Mouse (Mus musculus): ENCODE measurements around the gene Pqlc3.

Gene Pqlc3

GRCm38 (mm10) chr12:17009466-17009865 lies 9.3 kb upstream of the Pqlc3 start:
- ATAC-seq (ENCODE audit: low TSS enrichment): no peak

GRCm38 (mm10) chr12:17001211-17001610 lies 1.0 kb upstream of the Pqlc3 start:
- ATAC-seq (ENCODE audit: low TSS enrichment): no peak

- ATAC-seq (ENCODE audit: low TSS enrichment): no peak
Measured at GRCm38 (mm10) chr12:17000628-17001027, 420 bp upstream of the Pqlc3 start.

- no peak for ATAC-seq (ENCODE audit: low TSS enrichment)
Measured at GRCm38 (mm10) chr12:16999146-16999545, 1.1 kb downstream of the Pqlc3 start.

GRCm38 (mm10) chr12:16996886-16997462 lies 3.2 kb downstream of the Pqlc3 start:
- peak; percentile 51 for ATAC-seq (ENCODE audit: low TSS enrichment)

GRCm38 (mm10) chr12:16996281-16996680 lies 3.9 kb downstream of the Pqlc3 start:
- no peak for ATAC-seq (ENCODE audit: low TSS enrichment)

GRCm38 (mm10) chr12:16994291-16994690 lies 5.9 kb downstream of the Pqlc3 start:
- no peak for ATAC-seq (ENCODE audit: low TSS enrichment)

GRCm38 (mm10) chr12:16992355-16992754 lies 7.9 kb downstream of the Pqlc3 start:
- no peak for ATAC-seq (ENCODE audit: low TSS enrichment)

- ATAC-seq (ENCODE audit: low TSS enrichment): no peak
Measured at GRCm38 (mm10) chr12:16991376-16991775, 8.8 kb downstream of the Pqlc3 start.

- ATAC-seq (ENCODE audit: low TSS enrichment): no peak
Measured at GRCm38 (mm10) chr12:16985778-16986177, 14.4 kb downstream of the Pqlc3 start.

GRCm38 (mm10) chr12:16977120-16977519 lies 23.1 kb downstream of the Pqlc3 start:
- no peak for ATAC-seq (ENCODE audit: low TSS enrichment)

GRCm38 (mm10) chr12:16966811-16967210 lies 33.4 kb downstream of the Pqlc3 start:
- no peak for ATAC-seq (ENCODE audit: low TSS enrichment)

GRCm38 (mm10) chr12:16963354-16963753 lies 36.9 kb downstream of the Pqlc3 start:
- ATAC-seq (ENCODE audit: low TSS enrichment): no peak

- ATAC-seq (ENCODE audit: low TSS enrichment): no peak
Measured at GRCm38 (mm10) chr12:16958851-16959250, 41.4 kb downstream of the Pqlc3 start.

GRCm38 (mm10) chr12:16948239-16948638 lies 52.0 kb downstream of the Pqlc3 start:
- ATAC-seq (ENCODE audit: low TSS enrichment): no peak

- no peak for ATAC-seq (ENCODE audit: low TSS enrichment)
Measured at GRCm38 (mm10) chr12:16941976-16942375, 58.2 kb downstream of the Pqlc3 start.
